Mouse (Mus musculus): ENCODE measurements around the gene Gm7697. TPM values are rescaled to one million over a fixed set of nuclear protein-coding genes. Genes with fewer than 3 reads are reported as not detected.
A peak's percentile ranks its signal among the peaks of the same experiment; 100 is the strongest.
"Not testable (repeated sequence)": the region's sequence is repeated elsewhere in the genome, so short reads cannot be mapped to it uniquely, and the experiment has no call there.

Gm7697 gene
- not detected in 2 replicates for polyA plus RNA-seq (2012; ENCODE audit: insufficient read depth, insufficient read length, missing spikeins)

DNA sequence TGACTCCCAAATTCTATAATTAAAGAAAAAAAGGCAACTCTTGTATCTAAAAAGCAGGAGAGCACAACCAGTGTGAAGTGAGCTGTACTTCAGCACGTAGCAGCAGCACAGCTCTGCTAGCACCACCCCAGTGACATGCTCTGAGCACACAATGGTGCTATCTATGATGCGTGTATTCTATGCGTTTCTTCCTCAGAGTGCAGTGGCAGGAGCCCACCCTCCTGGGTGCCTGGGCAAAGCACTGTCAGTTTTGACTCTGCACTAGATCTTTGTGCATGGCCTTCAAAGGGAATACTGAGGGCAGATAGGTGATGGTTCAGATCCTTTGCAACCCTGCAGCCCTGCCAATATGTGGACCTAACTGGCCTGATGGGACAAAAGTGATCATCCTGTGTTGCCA is at the start of gene Gm7697:
Gm7697 (minus strand) TSS at position 101 of the 400 bp plus-strand sequence.
- H3K4me3 ChIP-seq (ENCODE audit: insufficient read depth, low read length); H3K27ac ChIP-seq (ENCODE audit: insufficient read depth, low read depth, low read length); H3K4me1 ChIP-seq (ENCODE audit: control insufficient read depth, insufficient read depth, low read length): not testable (repeated sequence)

DNA sequence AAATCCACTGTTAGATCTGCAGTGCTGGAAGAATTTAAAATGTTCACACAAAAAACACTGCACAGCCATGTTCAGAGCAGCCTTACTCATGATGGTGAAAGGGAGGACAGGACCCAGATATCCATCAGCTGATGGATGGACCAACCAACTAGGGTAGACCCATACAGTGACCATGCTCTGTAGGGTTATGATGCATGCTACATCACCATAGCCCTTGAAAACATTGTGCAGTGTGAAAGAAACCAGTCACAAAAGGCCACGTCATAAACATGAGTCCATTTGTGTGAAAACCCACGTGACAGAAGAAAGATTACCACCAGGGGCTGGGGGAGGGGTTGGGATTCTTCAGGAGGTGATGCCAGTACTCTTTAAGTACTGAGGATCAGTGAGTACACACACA is 28.5 kb upstream of the Gm7697 start:
- not testable (repeated sequence) for H3K4me1 ChIP-seq (ENCODE audit: control insufficient read depth, insufficient read depth, low read length); H3K27ac ChIP-seq (ENCODE audit: insufficient read depth, low read depth, low read length); H3K4me3 ChIP-seq (ENCODE audit: insufficient read depth, low read length)

DNA sequence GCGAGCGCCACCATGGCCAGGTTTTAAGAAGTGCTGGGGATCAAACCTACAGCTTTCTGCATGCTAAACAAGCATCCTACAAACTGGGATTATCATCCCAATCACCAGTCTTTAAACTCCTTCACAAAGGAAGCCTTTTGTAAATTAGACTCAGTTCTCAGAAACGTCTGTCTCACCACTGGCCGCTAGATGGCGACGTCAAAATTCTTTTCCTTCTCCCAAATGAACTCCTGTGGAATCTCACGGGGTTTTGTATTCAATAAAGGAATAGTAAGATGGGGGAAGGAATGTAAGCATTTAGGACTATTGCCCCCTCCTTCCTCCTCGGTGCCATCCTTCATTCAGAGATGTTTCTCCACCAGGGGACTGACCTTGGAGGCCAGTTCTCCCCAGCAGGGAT is 26.8 kb upstream of the Gm7697 start:
- not testable (repeated sequence) for H3K27ac ChIP-seq (ENCODE audit: insufficient read depth, low read depth, low read length); H3K4me1 ChIP-seq (ENCODE audit: control insufficient read depth, insufficient read depth, low read length); H3K4me3 ChIP-seq (ENCODE audit: insufficient read depth, low read length)

DNA sequence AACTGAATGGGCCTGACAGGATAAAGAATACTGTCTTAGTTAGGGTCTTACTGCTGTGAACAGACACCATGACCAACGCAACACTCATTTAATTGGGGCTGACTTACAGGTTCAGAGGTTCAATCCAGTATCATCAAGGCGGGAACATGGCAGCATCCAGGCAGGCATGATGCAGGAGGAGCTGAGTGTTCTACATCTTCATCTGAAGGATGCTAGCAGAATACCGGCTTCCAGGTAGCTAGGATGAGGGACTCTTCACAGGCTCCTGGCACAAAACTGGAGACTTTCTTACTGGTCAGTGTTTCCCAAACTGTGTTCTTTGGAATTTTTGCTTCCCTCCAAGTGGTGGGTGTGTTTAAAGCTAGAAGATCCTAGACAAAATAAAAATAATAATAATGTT is 25.3 kb upstream of the Gm7697 start:
- not testable (repeated sequence) for H3K27ac ChIP-seq (ENCODE audit: insufficient read depth, low read depth, low read length); H3K4me1 ChIP-seq (ENCODE audit: control insufficient read depth, insufficient read depth, low read length); H3K4me3 ChIP-seq (ENCODE audit: insufficient read depth, low read length)

DNA sequence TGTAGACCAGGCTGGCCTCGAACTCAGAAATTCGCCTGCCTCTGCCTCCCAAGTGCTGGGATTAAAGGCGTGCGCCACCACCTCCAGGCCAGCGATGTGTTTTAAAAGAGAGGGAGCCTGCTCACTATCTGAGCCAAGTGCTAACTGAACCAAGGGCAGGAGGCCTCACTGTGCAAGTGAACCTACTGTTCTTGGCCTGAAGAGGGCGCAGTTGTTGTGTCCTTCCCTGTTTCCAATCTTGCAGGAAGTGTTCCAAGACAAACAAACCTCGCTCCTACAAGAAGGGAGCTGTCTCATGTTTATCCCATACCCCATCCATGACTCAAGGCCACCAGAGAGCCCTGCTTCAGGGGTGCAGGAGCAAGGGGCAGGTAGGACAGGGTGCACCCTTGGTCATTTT is 24.4 kb upstream of the Gm7697 start:
- not testable (repeated sequence) for H3K27ac ChIP-seq (ENCODE audit: insufficient read depth, low read depth, low read length); H3K4me1 ChIP-seq (ENCODE audit: control insufficient read depth, insufficient read depth, low read length); H3K4me3 ChIP-seq (ENCODE audit: insufficient read depth, low read length)
- TF ChIP-seq CTCF (IDR thresholded peaks at IDR 0.05; ENCODE audit: low read depth, low read length), result 0 out of 2 replicates have a peak, but pooled peaks have one; percentile 32

DNA sequence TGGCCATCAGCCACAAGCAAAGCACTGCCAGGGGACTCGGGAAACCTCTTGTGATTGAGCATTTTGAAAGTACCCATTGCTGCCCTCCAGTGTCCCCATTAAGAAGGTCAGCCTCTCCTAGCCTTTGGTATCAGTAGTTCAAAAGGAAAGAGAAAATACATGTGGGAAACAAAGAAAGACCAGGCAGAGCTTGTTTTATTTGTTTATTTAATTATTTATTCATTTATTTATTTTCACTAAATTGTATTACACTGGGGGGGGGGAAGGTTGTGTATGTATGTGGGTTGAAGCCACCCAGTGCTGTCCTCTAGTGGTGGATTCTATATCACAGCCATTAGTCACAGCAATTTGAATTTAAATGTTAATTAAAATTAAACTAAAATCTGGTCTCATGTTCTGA is 22.2 kb upstream of the Gm7697 start:
- H3K4me1 ChIP-seq (ENCODE audit: control insufficient read depth, insufficient read depth, low read length); H3K27ac ChIP-seq (ENCODE audit: insufficient read depth, low read depth, low read length); H3K4me3 ChIP-seq (ENCODE audit: insufficient read depth, low read length): not testable (repeated sequence)

DNA sequence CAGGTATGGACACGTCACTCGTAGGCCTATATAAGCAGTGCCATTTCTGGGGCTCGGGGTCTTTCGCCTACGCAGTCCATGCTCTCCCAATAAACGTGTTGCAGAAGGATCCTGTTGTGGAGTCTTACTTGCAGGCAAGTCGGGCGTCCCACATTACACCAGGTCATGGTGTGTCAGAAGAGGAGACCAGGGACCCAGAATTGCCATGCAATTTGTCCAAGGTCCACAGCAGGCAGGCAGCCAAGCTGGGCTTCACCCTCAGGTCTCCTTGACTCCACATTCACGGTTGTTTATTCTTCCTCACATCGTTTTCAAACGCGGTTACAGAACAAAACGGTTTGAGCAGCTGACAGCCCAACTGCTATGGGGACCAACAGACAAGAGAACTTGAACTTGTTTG is 21.7 kb upstream of the Gm7697 start:
- H3K4me3 ChIP-seq (ENCODE audit: insufficient read depth, low read length), result not testable (repeated sequence)

DNA sequence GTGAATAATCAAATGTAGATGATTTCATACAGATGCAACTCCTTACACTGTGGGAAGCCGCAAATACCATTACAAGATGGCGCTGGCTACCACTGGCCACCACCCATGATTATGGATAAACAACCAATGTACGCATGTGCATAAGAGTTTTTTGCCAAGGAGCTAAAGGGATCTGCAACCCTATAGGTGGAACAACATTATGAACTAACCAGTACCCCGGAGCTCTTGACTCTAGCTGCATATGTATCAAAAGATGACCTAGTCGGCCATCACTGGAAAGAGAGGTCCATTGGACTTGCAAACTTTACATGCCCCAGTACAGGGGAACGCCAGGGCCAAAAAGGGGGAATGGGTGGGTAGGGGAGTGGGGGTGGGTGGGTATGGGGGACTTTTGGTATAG is 21.2 kb upstream of the Gm7697 start:
- H3K4me3 ChIP-seq (ENCODE audit: insufficient read depth, low read length), result not testable (repeated sequence)

More for the DNA sequence above, 21.7 kb upstream of the Gm7697 start:
- not testable (repeated sequence) for H3K27ac ChIP-seq (ENCODE audit: insufficient read depth, low read depth, low read length); H3K4me1 ChIP-seq (ENCODE audit: control insufficient read depth, insufficient read depth, low read length)

DNA sequence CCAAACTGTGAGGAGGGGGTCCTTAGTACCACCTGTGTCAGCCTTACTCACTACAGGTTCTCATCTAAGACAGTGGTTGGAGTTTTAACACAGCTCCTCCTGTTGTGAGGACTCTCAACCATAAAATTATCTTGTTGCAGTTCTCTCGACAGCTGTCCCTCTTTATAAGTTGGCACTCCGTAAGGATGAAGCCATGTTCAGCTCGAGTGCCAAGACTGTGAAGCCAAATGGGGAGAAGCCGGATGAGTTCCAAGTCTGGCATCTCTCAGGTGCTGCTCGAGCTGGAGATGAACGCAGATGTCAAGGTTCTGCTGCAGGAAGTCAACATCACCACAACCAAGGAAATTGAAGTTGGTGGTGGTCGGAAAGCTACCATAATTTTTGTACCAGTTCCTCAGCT is 18.0 kb upstream of the Gm7697 start:
- not testable (repeated sequence) for H3K4me1 ChIP-seq (ENCODE audit: control insufficient read depth, insufficient read depth, low read length); H3K4me3 ChIP-seq (ENCODE audit: insufficient read depth, low read length); H3K27ac ChIP-seq (ENCODE audit: insufficient read depth, low read depth, low read length)

More for the DNA sequence above, 21.2 kb upstream of the Gm7697 start:
- not testable (repeated sequence) for H3K4me1 ChIP-seq (ENCODE audit: control insufficient read depth, insufficient read depth, low read length); H3K27ac ChIP-seq (ENCODE audit: insufficient read depth, low read depth, low read length)

DNA sequence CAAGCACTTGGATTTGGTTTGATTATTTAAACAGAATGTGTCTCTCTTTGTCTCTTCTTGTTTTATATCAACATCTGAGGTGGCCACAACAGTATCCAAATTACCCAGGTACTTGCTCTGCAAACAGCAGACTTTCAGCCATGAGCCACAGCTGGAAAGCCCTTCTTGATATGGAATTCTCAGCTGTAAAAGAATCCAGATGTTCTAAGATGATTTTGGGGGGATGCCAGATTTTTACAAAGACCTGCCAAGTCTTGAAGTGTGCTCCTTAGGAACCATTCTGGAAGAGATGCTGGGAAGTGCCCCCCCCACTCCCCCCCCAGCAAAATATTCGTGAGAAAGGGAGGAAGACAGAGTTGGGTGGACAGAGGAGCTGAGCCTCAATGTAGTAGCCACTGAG is 17.6 kb upstream of the Gm7697 start:
- not testable (repeated sequence) for H3K4me3 ChIP-seq (ENCODE audit: insufficient read depth, low read length); H3K27ac ChIP-seq (ENCODE audit: insufficient read depth, low read depth, low read length); H3K4me1 ChIP-seq (ENCODE audit: control insufficient read depth, insufficient read depth, low read length)

DNA sequence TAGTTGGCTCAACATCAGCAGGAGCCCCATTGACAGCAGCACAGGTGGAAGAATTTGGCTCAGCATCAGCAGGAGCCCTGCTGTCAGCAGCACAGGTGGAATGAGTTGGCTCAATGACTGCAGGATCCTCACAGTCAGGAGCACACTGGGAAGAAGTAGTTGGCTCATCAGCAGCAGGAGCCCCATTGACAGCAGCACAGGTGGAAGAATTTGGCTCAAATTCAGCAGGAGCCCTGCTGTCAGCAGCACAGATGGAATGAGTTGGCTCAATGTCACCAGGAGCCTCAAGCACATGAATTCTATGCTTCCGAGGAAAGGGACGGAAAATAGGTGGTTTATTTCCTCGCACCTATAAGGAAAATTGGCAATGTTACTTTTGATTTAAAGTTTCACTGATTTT is 47.8 kb downstream of the Gm7697 start:
- not testable (repeated sequence) for H3K4me1 ChIP-seq (ENCODE audit: control insufficient read depth, insufficient read depth, low read length); H3K4me3 ChIP-seq (ENCODE audit: insufficient read depth, low read length); H3K27ac ChIP-seq (ENCODE audit: insufficient read depth, low read depth, low read length)

DNA sequence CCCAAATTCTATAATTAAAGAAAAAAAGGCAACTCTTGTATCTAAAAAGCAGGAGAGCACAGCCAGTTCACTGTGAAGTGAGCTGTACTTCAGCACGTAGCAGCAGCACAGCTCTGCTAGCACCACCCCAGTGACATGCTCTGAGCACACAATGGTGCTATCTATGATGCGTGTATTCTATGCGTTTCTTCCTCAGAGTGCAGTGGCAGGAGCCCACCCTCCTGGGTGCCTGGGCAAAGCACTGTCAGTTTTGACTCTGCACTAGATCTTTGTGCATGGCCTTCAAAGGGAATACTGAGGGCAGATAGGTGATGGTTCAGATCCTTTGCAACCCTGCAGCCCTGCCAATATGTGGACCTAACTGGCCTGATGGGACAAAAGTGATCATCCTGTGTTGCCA is 69.3 kb downstream of the Gm7697 start, which contains the start of gene Gm9495:
Gm9495 (minus strand) TSS at position 101 of the 400 bp plus-strand sequence.
- not testable (repeated sequence) for H3K4me1 ChIP-seq (ENCODE audit: control insufficient read depth, insufficient read depth, low read length); H3K27ac ChIP-seq (ENCODE audit: insufficient read depth, low read depth, low read length); H3K4me3 ChIP-seq (ENCODE audit: insufficient read depth, low read length)

Other genes starting within 250 kb of the Gm7697 start
- gene Gm9495, start 69.4 kb downstream of the Gm7697 start, polyA plus RNA-seq (2012; ENCODE audit: insufficient read depth, insufficient read length, missing spikeins), result not detected in 2 replicates
- gene Zfp868, start 102.6 kb upstream of the Gm7697 start, polyA plus RNA-seq (2012; ENCODE audit: insufficient read depth, insufficient read length, missing spikeins), result 15.5 and 17.0 TPM in 2 replicates
- gene Zfp964, start 131.5 kb upstream of the Gm7697 start, polyA plus RNA-seq (2012; ENCODE audit: insufficient read depth, insufficient read length, missing spikeins), result 1.5 and 1.9 TPM in 2 replicates
- 18.4 and 21.8 TPM in 2 replicates for gene Zfp869, start 187.7 kb upstream of the Gm7697 start, polyA plus RNA-seq (2012; ENCODE audit: insufficient read depth, insufficient read length, missing spikeins)
- 4.2 and 4.5 TPM in 2 replicates for gene Zfp963, start 227.0 kb upstream of the Gm7697 start, polyA plus RNA-seq (2012; ENCODE audit: insufficient read depth, insufficient read length, missing spikeins)